Mouse (Mus musculus) skeletal muscle tissue, adult 2 months (tissue): ENCODE measurements at regions not wholly inside any gene's neighbourhood (a gene's known extent, or its start where the extent isn't known, plus 50 kb on each side); places are given as distances from the start of the nearest gene placed in this dataset.

Source experiments
- DNase-seq: peaks from one replicate; pipeline ENCODE4 v3.0.0-alpha.2; 2012; ENCODE audit warnings: low read depth, low spot score

DNA sequence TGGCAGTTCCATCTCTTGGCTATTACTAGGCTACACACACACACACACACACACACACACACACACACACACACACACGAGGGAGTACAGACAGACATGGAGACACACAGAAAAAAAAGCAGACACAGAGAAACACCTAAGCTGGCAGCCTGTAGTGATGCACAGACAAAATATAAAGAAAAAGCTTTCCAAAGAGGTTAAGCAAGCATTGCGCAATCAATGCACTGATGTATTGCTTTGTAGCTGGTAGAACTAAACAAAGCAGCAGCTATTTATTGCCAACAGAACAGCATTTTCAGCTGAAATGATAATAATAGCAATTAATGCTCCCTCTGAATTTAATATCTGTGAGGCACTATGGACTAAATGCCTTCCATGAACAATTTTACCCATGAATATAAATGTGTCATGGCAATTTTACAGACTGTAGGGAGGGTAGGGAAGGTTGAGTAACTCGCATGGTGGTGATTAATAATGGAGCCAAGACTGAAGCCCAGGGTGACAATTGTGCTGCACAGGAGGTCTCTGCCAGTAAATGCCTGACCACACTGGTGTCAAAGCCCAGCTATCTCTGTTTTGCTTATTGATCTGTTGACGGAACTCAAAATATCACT is 271.7 kb downstream of the Gm11361 start:
- no peak for DNase-seq

DNA sequence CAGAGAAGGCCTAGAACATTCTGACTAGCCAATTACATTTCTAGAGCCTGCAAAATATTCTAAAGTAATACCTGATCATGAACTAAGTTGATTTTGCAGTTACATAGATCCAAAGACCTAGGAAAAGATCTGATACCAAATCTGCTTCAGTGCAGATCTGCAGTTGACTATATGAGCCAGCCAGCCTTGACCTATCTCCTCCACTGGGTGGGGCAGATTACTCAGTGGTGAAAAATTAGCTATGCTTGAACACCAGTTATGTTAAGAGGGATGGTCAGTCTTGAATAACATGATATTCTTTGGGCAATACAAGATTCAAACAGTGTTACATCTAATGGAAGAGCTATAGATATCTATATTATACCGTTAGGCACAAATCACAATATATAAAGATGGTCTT is 269.0 kb downstream of the Gm11361 start:
- no peak for DNase-seq

DNA sequence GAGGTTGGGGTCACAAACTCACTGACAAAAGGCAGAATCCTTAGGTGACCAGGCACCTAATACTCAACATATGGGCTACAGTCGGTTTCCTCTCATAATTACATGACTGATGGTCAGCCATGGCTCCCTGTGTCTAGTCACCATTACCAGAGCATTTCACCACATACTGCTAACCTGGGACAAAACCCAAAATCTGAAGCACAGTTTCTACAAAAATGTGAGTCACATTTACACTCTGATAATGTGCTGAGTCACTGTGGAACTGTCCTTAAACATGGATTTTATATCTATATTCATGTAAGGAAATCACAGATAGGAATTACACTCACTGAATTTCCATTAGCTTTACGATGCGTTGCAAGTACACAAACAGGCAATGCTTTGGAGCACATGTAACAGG is 267.1 kb downstream of the Gm11361 start:
- no peak for DNase-seq

DNA sequence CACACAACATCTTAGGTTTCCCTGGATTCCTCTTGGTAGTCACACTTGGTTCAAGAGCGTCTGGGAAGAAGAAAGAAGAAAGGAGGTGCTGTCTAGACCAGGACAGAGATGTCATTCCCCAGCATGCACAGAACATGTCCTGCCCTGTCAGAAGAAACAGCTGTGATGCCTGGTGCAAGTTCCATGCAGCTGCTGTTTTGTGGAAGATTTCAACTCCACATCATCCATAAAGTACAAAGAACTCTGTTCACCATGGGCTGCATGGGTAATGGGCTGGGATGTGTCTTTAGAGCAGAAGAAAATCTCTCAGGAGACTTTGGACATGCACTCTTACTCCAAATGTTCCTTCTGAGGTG is 262.8 kb downstream of the Gm11361 start:
- no peak for DNase-seq

DNA sequence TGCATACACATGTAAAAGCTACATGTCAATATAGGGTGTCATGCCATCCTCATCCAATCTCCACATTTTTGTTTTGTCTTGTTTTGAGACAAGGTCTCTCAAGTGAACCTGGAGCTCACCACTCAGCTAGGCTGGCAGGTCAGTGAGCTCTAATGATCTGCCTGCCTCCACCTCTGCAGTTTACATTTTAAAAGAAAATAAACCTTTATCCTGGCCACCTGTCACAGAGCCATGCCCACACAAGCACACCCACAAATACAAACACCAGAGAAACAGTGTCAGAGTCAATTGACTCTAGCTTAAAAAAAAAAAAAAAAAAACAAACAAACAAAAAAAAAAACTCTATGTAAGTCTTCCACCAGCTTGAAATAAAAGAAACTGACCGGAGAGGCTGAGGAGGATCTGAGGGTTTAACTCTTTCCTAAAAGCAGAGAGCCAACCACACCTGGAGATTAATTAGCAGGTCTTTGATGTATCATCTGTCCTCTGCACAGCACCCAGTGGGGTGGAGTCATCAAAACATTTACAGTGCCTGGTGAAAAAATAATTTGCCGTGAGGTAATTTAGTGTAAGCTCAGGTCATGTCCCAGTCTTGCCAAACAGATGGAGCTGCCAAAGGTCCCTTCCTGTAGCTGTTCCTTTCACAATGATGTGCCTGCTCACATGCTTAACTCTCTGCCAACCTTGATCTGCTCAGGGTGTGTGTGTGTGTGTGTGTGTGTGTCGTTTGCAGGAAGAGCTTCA is 262.2 kb downstream of the Gm11361 start:
- DNase-seq, result peak; percentile 38

DNA sequence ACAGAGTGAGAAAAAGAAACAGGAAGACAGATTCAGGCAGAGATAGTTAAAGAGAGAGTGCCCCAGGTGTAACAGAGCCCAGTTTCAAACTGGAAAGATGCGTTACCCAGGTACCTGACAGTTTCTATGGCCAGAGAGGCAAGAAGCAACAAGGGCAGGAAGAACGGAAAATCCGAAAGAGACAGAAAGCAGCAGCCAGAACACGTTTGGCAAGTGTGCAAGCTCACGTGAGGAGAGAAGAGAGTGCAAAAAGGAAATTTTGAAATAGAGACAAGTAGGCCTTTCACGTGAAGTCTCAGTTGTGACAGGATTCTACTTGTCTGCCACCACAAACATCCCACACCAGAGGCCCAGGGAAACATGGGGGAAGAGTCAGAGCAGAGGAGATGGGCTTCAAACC is 259.8 kb downstream of the Gm11361 start:
- no peak for DNase-seq

DNA sequence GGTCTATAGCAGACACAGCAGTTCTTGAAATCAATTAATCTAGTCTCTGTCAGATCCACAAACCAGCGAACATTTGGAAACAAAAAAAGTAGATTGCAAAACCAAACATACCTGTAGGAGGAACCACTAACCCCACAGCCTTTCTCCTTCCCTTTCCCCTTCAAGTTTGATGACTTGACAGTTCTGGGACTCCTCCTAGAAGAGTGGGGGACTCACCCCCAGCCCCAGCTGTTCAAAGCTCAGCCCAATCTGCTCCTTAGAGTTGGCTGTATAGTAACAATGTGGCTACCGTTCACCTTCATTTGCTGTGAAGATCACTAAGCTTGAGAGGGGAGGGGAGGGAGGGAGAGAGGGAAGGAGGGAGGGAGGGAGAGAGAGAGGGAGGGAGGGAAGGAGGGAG is 259.3 kb downstream of the Gm11361 start:
- DNase-seq, result no peak

DNA sequence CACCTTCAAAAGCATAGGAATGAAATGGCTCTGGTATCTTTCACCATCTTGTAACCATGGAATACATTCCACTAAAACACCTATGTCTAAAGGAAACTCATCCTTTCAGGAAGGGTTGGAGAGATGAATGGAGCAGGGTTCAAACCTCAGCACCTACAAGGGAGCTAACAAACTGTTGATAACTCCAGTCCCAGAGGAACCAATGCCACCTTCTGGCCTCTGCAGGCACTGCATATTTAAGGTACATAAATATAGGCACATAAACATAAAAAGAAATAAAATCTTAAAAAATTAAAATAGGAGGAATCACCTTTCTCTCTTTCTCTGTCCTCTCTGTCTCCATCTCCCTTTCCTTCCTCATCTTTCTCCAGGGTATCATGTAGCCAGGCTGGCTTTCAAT is 256.9 kb downstream of the Gm11361 start:
- no peak for DNase-seq

DNA sequence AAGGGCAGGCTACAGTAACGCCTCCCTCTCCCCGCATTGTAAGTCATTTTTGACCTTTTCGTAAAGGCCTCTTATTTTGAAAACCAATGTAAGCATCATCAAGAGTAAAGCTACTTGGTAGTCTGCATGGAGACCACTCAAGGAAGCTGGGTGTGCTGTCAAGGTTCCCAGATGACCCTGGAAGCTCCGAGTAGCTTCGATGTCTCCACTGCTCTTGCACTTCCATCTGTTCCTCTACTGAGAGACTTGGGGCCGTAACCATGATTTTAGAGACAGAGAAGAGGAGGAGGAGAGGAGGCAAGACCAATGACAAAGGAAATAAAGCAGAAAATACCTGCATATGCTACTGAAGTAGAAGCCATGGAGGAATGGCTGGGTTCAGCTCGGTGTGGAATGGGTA is 256.0 kb downstream of the Gm11361 start:
- DNase-seq, result no peak

DNA sequence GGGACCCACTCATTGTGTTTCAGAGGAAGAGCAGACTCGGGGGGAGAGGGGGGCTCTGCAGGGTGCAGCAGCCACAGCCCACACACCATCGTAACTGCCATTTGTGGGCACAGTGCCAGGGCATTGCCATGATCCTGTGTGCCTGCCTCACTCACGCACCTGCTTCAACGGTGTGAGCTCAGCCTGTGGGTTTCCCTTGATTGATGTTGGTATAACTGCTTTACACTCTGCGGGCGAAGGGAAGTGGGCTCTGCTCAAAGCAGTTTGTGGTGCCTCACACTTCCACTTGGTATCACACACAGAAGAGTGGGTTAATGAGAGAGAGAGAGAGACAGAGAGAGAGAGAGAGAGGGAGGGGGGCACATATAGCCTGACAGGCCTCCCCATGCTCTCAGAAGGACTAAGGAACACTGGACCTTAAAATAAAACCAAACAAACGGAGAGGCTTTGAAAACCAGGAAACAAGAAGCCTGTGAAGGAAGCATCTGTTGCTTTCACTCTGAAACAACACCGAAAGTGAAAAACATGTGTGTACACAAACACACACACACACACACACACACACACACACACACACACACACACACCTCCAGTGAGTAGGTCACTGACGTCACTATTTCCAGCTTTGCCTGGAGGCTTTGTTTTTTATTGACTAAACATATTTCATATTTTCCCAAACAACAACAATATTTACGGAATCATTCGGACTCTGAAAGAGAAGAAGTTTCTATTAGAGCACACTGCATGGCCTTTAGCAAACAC is 255.4 kb downstream of the Gm11361 start:
- peak; percentile 21 for DNase-seq

DNA sequence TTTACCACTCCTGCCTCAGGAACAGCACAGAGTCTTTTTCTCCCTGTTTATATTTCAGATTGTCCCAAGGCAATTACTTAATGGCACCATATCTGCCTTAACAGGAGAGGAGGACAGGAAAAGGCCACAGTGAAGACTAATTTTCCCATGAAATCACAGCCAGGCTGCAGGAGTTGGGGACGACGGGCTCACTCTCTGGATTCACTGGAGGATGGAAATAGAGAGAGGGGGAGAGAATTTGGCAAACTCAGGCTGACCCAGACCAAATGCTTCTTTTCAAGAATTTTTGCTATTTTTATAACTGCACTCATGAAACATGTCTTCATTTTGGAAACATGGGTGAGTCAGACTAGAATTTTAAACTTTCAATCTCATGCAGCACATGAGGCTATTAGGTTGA is 250.9 kb downstream of the Gm11361 start:
- no peak for DNase-seq

DNA sequence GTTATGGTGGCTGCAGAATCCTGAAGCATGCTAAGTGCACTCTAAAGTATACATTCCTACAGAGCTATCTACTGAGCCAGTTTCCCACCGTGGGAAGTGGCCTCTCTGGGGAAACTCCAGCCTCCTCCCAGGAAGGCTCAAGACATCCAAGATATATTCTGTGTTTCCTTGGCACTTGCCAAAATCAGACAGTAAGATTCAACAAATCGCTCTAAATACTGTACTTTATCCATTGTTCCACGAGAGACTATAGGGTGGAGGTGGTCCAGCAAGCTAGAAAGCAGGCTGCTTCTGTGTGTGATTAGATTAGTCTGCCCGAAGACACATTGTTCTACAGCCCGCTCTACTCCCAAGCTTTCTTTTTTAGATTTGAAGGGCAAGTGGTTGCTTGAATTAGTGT is 250.5 kb downstream of the Gm11361 start:
- DNase-seq, result no peak

DNA sequence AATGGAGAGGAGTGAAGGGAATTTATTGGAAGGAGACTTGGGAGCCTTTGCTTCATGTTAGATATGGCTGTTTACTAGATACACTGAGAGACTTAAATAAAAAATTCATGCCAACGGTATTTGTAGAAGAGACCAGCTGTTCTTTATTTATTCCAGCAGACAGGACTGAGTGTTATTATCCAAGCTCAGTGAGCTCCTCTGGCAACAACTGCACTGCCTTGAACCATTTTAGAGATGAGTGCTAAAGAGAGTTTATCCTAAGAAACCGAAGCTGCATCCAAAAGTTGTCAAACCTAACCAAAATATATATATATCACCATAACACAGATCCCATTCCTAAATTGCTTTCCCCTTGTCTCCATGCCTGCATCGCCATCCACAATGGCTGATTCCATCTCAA is 247.0 kb downstream of the Gm11361 start:
- no peak for DNase-seq

DNA sequence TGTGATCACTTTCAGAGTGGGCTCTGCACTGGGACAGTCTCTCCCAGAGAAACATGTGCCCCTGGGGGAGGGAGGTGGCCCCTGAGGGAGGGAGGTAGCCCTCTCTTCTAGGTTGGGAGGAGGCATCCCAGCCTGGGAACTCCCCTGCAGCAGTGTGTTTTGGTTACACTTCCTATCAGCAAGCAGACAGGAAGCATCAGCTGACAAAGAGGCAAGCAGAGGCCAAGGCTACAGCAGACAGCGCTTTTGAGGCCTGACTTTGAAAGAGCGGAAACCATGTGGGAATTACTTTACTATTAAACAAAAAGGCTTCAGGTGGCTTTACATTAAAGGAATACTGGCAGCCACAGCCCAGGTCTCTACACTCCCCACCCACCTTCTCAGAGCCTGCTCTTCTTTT is 244.8 kb downstream of the Gm11361 start:
- peak; percentile 25 for DNase-seq

DNA sequence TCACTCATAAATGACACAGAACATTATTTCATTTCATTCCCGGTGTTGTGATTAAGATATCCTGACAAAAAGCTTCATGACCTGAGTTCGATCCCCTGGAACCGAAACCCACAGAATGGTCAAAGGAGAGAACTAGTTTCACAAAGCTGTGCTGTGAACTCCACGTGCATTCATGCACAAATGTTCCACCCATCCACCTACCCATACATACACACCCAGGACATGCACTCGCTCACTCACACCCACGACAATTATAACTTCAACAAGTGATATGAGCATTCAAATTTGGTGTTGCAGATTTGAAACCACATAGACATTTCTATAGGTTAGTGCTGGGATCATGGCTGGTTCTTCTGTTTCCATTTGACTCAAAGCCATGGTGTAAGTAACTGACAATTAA is 243.4 kb downstream of the Gm11361 start:
- DNase-seq, result no peak

DNA sequence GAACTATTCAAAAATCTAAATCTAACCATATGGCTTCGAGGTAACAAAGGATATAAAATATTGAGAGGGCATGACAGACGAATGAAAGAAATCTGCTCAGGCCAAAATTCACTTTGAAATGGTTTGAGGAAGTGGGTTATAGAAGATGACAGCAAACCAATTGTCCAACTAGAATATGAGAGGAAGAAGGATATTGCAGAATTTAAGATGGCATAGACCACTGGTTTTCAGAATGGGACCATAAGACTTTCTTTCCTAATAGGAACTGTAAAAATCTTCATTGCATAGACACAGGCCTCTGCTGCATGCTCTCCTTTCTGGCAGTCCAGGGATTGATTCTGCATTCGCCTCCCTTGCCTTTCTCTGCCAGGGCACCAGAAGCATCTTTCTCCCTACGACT is 240.2 kb downstream of the Gm11361 start:
- no peak for DNase-seq

DNA sequence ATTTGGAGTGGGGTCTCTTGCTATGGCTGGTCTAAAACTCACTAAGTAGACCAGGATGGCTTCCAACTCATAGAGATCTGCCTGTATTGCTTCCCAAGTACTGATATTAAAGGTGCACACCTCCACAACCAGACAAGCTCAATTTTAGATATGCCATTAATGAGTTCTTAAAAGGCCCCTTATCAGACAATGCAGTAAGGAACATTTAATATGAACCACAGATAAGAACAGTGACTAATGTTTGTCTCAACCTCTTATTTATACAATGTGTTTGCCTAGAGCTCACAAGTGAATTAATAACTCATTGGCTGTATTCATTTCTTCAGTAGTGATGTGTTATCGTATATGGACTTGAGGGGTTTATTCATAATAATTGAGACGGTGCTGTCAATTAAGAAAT is 234.7 kb downstream of the Gm11361 start:
- no peak for DNase-seq

DNA sequence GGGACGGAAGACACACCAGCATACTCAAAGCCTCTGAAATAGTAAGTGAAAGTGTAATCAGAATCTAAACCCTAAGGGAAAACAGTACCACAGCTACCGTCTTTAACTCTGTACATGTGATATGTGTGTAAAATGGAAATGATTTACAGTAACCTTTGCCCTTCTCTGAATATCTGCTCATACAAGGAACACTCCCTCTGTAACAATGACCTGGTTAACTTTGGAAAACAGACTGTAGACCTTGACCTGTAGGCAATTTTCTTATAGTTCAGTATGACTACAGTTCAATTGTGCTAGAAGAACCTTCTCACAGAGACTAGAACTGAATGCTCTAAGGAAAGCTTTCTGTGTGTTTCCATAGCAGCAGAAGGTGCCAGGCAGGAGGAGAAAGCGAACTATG is 226.4 kb downstream of the Gm11361 start:
- DNase-seq, result no peak

DNA sequence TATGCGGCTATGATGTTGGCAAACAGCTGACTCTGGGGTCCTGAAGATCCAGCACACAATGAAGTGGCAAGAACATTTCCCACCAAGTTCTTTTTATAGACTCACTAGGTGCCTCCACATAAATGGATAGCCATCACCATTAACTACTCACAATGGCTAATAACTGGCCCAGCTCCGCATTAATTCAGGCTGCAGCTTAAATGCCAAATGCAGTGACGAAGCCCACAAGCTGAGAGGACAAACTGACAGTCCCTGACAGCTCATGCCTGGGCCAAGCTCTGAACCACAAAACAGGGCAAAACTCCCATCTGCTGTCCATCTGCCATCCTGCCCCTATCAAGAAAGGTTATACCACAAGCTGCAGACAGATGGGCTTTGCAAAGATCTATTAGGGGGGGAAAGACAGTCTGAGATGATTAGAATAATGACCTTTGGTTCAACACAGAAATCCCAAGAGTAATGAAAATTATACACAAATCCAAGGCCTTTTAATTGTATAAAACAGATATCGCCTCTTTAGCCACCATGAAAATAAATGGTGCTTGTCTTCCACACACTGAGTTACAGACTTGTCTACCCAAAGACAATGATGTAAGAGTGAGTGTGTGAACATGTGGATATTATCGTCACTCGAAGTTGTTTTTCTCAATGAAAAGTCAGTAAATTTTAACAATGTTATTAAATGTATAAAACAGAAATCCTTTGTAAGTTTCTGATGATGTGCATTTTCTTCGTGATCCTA is 224.1 kb downstream of the Gm11361 start:
- DNase-seq, result no peak

DNA sequence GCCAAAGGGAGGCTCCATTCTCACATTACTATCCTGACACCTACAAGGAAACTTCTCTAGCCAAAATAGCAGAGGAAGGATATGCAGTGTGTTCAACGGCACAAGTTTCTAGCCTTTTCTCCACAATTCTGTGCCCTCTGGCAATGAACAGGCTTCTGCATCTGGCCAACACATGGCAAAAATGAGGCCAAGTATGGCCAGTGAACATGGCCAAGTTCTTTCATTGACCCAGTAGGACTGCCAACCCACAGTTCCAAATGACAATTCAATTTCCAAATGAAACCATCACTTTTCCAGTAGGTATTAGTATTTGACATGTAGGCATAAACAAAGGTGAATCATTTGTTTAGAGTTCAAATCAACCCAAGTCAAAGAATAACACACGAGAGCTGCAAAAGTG is 208.8 kb downstream of the Gm11361 start:
- no peak for DNase-seq

DNA sequence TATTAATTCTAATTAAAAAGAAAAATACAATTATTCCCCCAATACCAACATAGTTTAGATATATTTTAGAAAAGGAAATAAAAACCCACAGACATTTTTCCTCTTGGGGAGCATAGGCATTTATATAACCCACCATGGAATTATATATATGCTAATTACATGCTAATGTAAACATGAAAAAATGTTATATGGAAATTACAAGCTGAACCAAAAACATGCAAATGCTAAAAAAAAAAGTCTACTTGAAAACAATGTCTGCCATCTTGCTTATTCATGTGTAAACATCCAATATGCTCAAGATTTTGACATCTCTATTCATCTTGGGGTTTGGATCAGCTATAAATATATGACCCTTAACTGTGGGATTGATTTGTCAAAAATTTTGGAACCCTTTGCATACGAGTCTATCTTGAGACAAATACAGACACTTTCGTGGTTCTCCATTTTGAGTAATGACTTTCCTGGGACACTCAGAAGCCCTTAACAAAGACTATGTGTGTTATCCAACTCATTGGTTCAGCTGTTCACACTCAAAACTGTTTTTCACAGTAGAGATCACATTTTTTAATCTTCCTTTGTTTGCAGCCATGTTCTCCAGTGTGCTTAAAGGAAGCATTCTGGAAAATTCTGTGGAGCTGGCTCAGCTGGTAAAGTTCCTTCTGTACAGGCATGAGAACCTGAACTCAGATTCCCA is 208.0 kb downstream of the Gm11361 start:
- no peak for DNase-seq

DNA sequence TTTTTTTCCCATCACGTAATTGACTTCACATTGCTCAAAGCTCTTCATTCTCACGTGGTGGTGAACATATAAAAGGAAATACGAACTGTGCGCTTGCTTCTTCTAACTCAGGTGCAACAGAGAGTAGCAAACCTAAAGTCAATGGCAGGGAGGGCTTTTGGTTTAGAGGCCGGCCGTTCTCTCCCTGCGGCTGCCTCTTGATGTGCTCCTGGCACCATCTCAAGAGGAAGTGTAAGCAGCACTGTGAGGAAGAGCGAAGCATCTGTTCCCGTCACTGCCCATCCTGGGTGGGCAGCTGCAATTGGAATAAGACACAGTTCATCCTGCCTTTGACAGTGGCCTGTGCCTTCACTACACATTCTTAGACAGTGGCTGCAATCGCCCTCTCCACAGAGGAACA is 204.0 kb downstream of the Gm11361 start:
- DNase-seq, result no peak
